Mouse (Mus musculus): Measurements from ENCODE around the gene Erg28. TPM values are rescaled to one million over a fixed set of nuclear protein-coding genes. Genes with fewer than 3 reads are reported as not detected.

Gene Erg28
- polyA plus RNA-seq, 1 experiment from 2014 or later: 125 TPM

DNA sequence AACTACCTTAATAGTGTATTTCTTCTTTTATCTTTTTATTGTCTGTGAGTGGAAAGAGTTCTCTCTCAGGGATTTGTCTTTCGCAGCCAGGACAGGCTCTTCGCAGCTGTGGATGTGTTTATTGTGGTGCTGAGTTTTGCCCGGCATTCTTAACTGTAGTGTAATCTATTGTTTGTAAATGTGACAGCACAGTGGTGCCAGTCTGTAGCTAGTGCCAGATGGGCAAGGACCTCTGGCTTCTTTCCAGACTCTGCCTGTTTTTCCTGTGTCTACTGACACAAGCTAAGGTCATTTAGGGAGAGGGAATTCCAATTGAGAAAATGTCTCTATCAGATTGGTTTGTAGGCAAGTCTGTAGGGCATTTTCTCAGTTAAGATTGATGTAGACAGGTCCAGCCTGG lies 6.3 kb upstream of the Erg28 start:
- no peak overlapping the region for H3K27ac ChIP-seq (replicated peaks; ENCODE audit: low read depth, low read length)
- no peaks in the 10 kb centered on the region for H3K27me3 ChIP-seq (ENCODE audit: control insufficient read depth, insufficient read depth, low read length)
- no peak for DNase-seq (ENCODE audit: low spot score)
- H3K4me2 ChIP-seq (ENCODE audit: low read depth, low read length): no peak overlapping the region
- no peak for ATAC-seq (replicated peaks; ENCODE audit: insufficient number of reproducible peaks, low FRiP score, low TSS enrichment, low read depth)
- H3K36me3 ChIP-seq (replicated peaks; ENCODE audit: control insufficient read depth, insufficient read depth, low read depth, low read length): no peaks in the 10 kb centered on the region; the same call in 1 of the 2 replicates
- no peak overlapping the region for H3K9ac ChIP-seq (replicated peaks; ENCODE audit: low read length)
- H3K4me1 ChIP-seq (ENCODE audit: control insufficient read depth, insufficient read depth, low read length): no peaks in the 10 kb centered on the region
- no peaks in the 10 kb centered on the region for H3K9me3 ChIP-seq (replicated peaks; ENCODE audit: control insufficient read depth, low read length)
- no peak overlapping the region for H3K4me3 ChIP-seq (ENCODE audit: low read depth, low read length)
- 91% methylated on average over 3 of the region's 3 CpGs for WGBS

DNA sequence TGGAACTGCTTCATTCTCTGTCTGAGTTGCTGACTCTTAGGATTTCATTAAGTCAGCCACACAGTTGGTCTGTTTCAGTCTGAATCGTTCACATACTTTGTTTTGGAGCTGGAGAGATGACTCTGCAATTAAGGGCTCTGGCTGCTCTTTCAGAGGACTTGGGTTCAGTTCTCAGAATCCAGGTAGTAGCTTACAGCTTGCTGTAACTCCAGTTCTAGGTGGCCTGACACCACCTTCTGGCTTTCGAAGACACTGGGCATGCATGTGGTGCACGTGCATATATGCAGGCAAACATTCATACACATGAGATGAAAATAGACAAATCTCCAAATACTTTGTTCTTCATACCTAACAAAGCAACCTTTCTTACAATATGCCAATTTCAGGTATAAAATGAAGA lies 5.5 kb upstream of the Erg28 start:
- 91% methylated on average over 3 of the region's 3 CpGs for WGBS
- Histone ChIP-seq H3K27ac (replicated peaks; ENCODE audit: low read depth, low read length) (no peak overlapping the region), H3K36me3 (replicated peaks; ENCODE audit: control insufficient read depth, insufficient read depth, low read depth, low read length) (no peaks in the 10 kb centered on the region; the same call in 1 of the 2 replicates)

DNA sequence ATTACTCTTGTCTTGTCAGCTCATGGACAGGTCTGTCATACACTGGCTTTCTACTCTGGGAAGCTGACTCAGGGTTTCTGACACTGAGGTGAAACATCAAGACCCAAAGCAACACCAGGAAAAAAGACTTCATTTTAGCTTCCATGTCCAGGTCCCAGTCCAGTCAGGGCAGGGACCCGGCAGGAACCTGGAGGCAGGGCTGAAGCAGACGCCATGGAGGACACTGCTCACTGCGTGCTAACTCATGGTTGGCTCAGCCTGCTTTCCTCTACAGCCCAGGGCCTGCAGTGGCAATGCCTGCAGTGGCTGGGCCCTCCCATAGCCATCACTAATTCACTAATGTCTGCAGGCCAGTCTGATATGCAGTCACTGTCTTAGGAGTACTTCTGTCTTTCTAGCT lies 4.5 kb upstream of the Erg28 start:
- no peaks in the 10 kb centered on the region; the same call in 1 of the 2 replicates for H3K36me3 ChIP-seq (replicated peaks; ENCODE audit: control insufficient read depth, insufficient read depth, low read depth, low read length)
- no peak for DNase-seq (ENCODE audit: low spot score)
- no peak overlapping the region for H3K9ac ChIP-seq (replicated peaks; ENCODE audit: low read length)
- no peak for ATAC-seq (replicated peaks; ENCODE audit: insufficient number of reproducible peaks, low FRiP score, low TSS enrichment, low read depth)
- H3K4me2 ChIP-seq (ENCODE audit: low read depth, low read length): no peak overlapping the region
- no peaks in the 10 kb centered on the region for H3K4me1 ChIP-seq (ENCODE audit: control insufficient read depth, insufficient read depth, low read length)
- H3K27ac ChIP-seq (replicated peaks; ENCODE audit: low read depth, low read length): no peak overlapping the region
- no peaks in the 10 kb centered on the region for H3K9me3 ChIP-seq (replicated peaks; ENCODE audit: control insufficient read depth, low read length)
- 86% methylated on average over 3 of the region's 3 CpGs for WGBS
- H3K27me3 ChIP-seq (ENCODE audit: control insufficient read depth, insufficient read depth, low read length): no peaks in the 10 kb centered on the region
- no peak overlapping the region for H3K4me3 ChIP-seq (ENCODE audit: low read depth, low read length)

More for the DNA sequence above, 5.5 kb upstream of the Erg28 start:
- DNase-seq (ENCODE audit: low spot score): no peak
- Histone ChIP-seq H3K27me3 (ENCODE audit: control insufficient read depth, insufficient read depth, low read length) (no peaks in the 10 kb centered on the region), H3K4me2 (ENCODE audit: low read depth, low read length) (no peak overlapping the region), H3K4me3 (ENCODE audit: low read depth, low read length) (no peak overlapping the region), H3K4me1 (ENCODE audit: control insufficient read depth, insufficient read depth, low read length) (no peaks in the 10 kb centered on the region), H3K9ac (replicated peaks; ENCODE audit: low read length) (no peak overlapping the region), H3K9me3 (replicated peaks; ENCODE audit: control insufficient read depth, low read length) (no peaks in the 10 kb centered on the region)
- ATAC-seq (replicated peaks; ENCODE audit: insufficient number of reproducible peaks, low FRiP score, low TSS enrichment, low read depth): no peak

DNA sequence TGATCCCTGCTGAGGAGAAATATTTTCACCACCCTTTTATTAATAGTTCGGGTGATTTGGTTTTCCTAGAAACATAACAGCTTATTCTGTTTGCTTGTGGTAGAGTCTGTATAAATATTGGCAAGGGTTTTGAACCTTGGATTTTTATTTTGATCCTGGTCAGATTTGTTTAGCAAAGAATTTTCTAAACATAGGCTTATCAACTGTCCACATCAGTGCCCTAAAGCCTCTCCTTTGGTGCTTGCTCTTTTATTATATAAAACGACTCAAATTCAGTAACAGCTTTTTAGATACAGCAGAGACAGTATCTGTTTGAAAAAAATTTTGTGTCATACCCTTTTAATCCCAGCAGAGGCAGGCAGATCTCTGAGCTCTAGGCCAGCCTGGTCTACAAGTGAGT lies 1.5 kb upstream of the Erg28 start:
- Histone ChIP-seq H3K27me3 (ENCODE audit: control insufficient read depth, insufficient read depth, low read length) (no peaks in the 10 kb centered on the region), H3K4me2 (ENCODE audit: low read depth, low read length) (no peak overlapping the region), H3K9ac (replicated peaks; ENCODE audit: low read length) (no peak overlapping the region), H3K27ac (replicated peaks; ENCODE audit: low read depth, low read length) (no peak overlapping the region), H3K4me1 (ENCODE audit: control insufficient read depth, insufficient read depth, low read length) (no peaks in the 10 kb centered on the region), H3K4me3 (ENCODE audit: low read depth, low read length) (no peak overlapping the region), H3K36me3 (replicated peaks; ENCODE audit: control insufficient read depth, insufficient read depth, low read depth, low read length) (no peaks in the 10 kb centered on the region), H3K9me3 (replicated peaks; ENCODE audit: control insufficient read depth, low read length) (no peaks in the 10 kb centered on the region)
- 71% methylated on average over 2 of the region's 2 CpGs for WGBS
- ATAC-seq (replicated peaks; ENCODE audit: insufficient number of reproducible peaks, low FRiP score, low TSS enrichment, low read depth): no peak
- DNase-seq (ENCODE audit: low spot score): no peak

DNA sequence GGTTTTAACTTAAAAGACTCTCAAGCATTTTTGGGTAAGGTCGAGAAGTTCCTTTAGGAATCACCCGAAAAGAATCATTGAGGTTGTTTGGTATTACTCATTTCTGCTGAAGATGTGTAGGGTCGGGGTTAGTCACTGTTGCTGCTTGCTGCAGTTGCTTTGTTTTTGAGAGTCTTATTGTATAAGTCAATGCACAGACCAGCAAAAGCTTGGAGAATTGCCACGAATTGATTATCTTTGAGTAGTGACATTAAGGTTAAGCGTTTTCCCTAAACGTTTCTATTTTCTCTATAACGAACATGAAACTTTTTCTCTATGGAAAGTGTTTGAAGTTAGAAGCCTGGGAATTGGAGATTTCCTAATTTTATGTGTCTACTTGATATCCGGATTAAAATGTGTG lies 1.0 kb upstream of the Erg28 start:
- Histone ChIP-seq H3K9ac (replicated peaks; ENCODE audit: low read length) (peak overlapping the region; percentile 71), H3K4me2 (ENCODE audit: low read depth, low read length) (peak overlapping the region; percentile 65), H3K27ac (replicated peaks; ENCODE audit: low read depth, low read length) (peak overlapping the region; percentile 89), H3K36me3 (replicated peaks; ENCODE audit: control insufficient read depth, insufficient read depth, low read depth, low read length) (no peaks in the 10 kb centered on the region), H3K27me3 (ENCODE audit: control insufficient read depth, insufficient read depth, low read length) (no peaks in the 10 kb centered on the region), H3K4me3 (ENCODE audit: low read depth, low read length) (peak overlapping the region; percentile 83), H3K4me1 (ENCODE audit: control insufficient read depth, insufficient read depth, low read length) (no peaks in the 10 kb centered on the region), H3K9me3 (replicated peaks; ENCODE audit: control insufficient read depth, low read length) (no peaks in the 10 kb centered on the region)
- no peak for ATAC-seq (replicated peaks; ENCODE audit: insufficient number of reproducible peaks, low FRiP score, low TSS enrichment, low read depth)
- 13% methylated on average over 8 of the region's 8 CpGs for WGBS
- no peak for DNase-seq (ENCODE audit: low spot score)

DNA sequence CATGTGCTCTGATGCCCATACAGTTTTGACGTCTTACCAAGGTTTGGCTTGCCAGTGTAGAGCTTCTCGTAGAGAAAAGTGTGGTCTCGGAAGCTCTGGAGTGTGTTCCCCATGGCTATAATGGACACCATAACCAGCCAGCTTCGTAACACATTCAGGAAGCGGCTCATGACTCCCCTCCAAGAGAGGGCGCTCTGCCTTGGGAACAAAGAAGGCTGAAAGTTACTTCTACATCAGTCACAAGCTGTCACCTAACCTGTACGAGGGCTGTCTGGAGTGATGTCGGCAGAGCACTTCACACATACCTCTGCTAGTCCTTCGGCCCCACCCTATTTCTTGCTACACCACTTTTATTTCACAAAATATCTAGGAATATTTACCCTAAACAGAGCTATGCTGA lies 2.3 kb downstream of the Erg28 start:
- no peak for DNase-seq (ENCODE audit: low spot score)

DNA sequence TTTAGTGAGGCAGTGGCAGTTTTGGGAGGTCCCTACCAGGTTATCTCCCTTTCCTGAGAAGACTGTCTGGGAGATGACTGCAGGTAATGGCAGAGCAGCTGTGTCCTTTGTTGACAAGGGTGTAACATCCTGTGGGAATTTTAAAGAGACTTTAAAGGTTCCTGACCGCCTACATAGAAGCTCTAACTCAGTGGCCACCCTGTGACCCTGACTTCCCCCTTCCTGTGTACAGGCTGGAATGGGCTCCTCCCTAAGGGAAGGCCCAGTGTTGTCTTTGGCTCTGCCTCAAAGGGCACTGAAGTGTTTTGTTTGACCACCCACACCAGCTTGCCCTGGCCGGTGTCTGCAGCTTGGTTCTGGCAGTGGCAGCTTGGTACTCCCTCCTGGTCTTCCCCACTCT lies 10.8 kb downstream of the Erg28 start:
- no peak overlapping the region for H3K4me3 ChIP-seq (ENCODE audit: low read depth, low read length)
- 64% methylated on average over 2 of the region's 2 CpGs for WGBS

More for the DNA sequence above, 2.3 kb downstream of the Erg28 start:
- H3K36me3 ChIP-seq (replicated peaks; ENCODE audit: control insufficient read depth, insufficient read depth, low read depth, low read length): 0 out of 2 replicates have a peak, but pooled peaks cover 4% of the 10 kb centered on the region
- ATAC-seq (replicated peaks; ENCODE audit: insufficient number of reproducible peaks, low FRiP score, low TSS enrichment, low read depth): no peak
- H3K4me3 ChIP-seq (ENCODE audit: low read depth, low read length): no peak overlapping the region
- no peaks in the 10 kb centered on the region for H3K9me3 ChIP-seq (replicated peaks; ENCODE audit: control insufficient read depth, low read length)
- 76% methylated on average over 9 of the region's 9 CpGs for WGBS
- no peaks in the 10 kb centered on the region; the same call in 1 of the 2 replicates for H3K4me1 ChIP-seq (ENCODE audit: control insufficient read depth, insufficient read depth, low read length)
- H3K4me2 ChIP-seq (ENCODE audit: low read depth, low read length): no peak overlapping the region
- H3K27ac ChIP-seq (replicated peaks; ENCODE audit: low read depth, low read length): no peak overlapping the region
- no peak overlapping the region for H3K9ac ChIP-seq (replicated peaks; ENCODE audit: low read length)
- H3K27me3 ChIP-seq (ENCODE audit: control insufficient read depth, insufficient read depth, low read length): no peaks in the 10 kb centered on the region

DNA sequence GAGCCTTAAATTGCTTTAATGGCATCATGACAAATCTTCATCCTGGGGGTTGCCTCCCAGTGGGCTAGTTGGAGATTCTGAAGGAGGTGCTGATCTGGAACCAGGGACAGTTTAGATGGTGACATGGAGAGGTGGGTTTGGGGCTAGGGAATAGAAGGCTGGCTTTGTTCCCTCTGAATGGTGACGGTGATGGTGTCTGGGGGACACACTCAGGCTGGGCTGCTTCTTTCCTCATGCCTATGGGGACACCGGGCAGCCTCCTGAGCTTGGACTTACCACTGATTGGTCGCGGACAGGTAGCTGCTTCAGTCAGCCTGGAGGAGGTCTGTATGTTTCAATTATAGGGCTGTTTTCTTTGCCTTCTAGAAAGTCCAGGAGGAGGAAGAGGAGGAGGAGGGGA lies 12.7 kb downstream of the Erg28 start:
- Histone ChIP-seq H3K36me3 (replicated peaks; ENCODE audit: control insufficient read depth, insufficient read depth, low read depth, low read length) (peaks cover 3% of the 10 kb centered on the region; the same call in 1 of the 2 replicates), H3K9me3 (replicated peaks; ENCODE audit: control insufficient read depth, low read length) (no peaks in the 10 kb centered on the region), H3K9ac (replicated peaks; ENCODE audit: low read length) (no peak overlapping the region), H3K4me1 (ENCODE audit: control insufficient read depth, insufficient read depth, low read length) (no peaks in the 10 kb centered on the region), H3K4me3 (ENCODE audit: low read depth, low read length) (no peak overlapping the region), H3K27me3 (ENCODE audit: control insufficient read depth, insufficient read depth, low read length) (no peaks in the 10 kb centered on the region), H3K27ac (replicated peaks; ENCODE audit: low read depth, low read length) (no peak overlapping the region), H3K4me2 (ENCODE audit: low read depth, low read length) (no peak overlapping the region)
- ATAC-seq (replicated peaks; ENCODE audit: insufficient number of reproducible peaks, low FRiP score, low TSS enrichment, low read depth) (no peak), DNase-seq (ENCODE audit: low spot score) (no peak)
- 92% methylated on average over 4 of the region's 4 CpGs for WGBS

More for the DNA sequence above, 10.8 kb downstream of the Erg28 start:
- ATAC-seq (replicated peaks; ENCODE audit: insufficient number of reproducible peaks, low FRiP score, low TSS enrichment, low read depth) (no peak), DNase-seq (ENCODE audit: low spot score) (no peak)
- no peaks in the 10 kb centered on the region for H3K4me1 ChIP-seq (ENCODE audit: control insufficient read depth, insufficient read depth, low read length)
- H3K9me3 ChIP-seq (replicated peaks; ENCODE audit: control insufficient read depth, low read length): no peaks in the 10 kb centered on the region
- no peak overlapping the region for H3K9ac ChIP-seq (replicated peaks; ENCODE audit: low read length)
- peaks cover 6% of the 10 kb centered on the region; the same call in 1 of the 2 replicates for H3K36me3 ChIP-seq (replicated peaks; ENCODE audit: control insufficient read depth, insufficient read depth, low read depth, low read length)
- H3K4me2 ChIP-seq (ENCODE audit: low read depth, low read length): no peak overlapping the region
- H3K27me3 ChIP-seq (ENCODE audit: control insufficient read depth, insufficient read depth, low read length): no peaks in the 10 kb centered on the region
- no peak overlapping the region for H3K27ac ChIP-seq (replicated peaks; ENCODE audit: low read depth, low read length)
